Mouse (Mus musculus) lung, postnatal 25 days (tissue): ENCODE data around the gene Enpp1.

Experiments used
- DNase-seq: peaks from one replicate; pipeline ENCODE4 v3.0.0; 2022; ENCODE audit warnings: low spot score

Gene Enpp1

DNA sequence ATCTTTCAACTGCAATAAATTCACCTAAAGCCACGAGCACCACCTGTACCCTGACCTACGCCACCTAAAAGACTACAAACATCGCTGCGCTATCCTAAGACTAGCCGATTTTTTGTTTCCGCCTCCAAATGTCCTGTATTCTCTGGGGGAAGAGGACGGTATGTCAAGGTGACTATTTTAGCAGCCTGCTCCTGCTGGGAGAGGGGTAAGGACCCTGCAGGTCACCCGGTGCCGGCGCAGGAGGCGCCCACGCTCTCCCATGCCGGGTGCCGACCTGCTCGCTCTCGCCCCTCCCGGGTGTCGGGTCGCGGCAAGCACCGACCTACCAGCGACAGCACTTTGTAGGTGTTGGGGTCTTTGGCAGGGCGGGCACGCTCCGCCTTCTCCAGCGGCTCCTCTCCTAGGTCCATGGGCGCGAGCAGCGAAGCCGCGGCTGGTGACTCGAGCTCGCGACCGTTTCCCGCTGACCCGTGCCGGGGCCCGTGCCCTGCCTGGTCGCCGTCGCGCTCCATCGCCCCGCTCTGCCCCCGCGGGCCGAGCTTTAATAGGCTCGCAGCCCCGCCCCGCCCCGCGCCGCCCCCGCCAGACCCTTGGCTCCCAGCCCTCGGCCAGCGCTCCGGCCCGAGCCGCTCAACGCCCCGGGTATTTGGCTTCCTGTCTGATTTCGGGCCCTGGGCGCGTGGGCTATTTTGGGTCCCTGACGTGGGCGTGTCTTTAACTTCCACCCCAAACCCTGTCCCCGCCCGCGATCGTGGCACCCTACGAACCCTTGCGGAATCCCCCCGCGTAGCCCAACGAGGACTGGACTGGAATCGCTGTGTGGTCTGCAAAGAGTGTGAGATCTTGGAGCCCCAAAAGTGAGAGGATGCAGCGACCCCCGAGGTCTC is at the start of gene Enpp1:
TSS of gene Enpp1 (minus strand) at position 680 of the 887 bp plus-strand sequence.
- DNase-seq: peak; percentile 43

DNA sequence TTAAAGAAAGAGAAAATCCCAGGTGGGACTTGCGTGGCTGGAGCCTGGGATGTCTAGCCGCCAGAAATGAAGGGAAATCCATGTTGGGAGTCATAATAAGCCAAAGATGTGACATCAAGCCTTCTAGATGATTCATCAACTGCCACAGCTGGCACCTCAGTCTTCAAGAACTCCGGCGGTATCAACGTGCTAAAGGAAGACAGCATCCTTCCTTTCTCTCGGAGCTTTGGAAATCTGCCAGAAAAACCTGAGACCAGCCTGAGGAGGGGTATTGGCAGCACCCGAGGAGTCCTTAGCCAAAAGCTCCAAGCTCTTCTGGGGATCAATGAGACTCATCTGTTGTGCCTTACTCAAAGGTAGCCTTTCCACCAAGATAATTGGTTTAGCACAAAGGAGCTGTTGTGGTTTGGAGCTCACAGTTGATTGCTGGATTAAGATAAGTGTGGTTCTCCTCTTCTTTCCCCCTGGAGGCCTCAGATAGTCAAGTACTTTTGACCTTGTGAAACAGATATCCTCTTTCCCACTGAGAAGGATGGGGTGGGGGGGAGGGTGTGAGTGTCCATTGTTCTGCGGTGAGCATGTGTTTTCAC is 46.5 kb upstream of the Enpp1 start:
- DNase-seq: no peak

DNA sequence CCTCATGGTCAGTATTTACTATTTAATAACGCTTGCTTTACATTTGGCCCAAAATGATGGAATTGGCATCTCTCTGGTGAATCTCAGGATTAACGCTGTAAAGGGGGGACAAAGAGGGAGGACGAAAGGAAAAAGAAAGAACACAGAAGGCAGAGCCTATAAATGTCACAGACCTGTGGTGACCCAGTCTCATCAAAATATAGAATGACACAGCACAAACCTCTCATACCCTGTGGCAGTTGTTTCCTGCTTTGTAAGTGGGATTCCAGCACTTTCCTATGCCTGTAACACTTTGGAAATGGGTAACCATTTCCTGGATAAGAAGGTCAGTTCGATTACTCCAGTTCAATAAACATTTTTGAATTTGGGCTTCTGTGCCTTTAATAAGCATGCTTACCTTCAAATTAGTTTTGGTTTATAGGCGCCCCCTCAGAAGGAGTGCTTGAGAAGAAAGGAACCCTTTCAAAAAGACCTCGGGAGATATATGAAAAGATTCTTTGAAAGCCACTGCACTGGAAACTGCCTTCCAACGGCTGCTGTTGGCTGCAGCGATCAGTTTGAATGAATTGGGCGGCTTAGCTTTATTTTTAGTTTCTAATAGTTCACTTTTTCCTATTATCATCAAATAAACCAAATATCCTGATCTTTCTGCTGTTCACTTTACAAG is 43.0 kb upstream of the Enpp1 start:
- DNase-seq: no peak

DNA sequence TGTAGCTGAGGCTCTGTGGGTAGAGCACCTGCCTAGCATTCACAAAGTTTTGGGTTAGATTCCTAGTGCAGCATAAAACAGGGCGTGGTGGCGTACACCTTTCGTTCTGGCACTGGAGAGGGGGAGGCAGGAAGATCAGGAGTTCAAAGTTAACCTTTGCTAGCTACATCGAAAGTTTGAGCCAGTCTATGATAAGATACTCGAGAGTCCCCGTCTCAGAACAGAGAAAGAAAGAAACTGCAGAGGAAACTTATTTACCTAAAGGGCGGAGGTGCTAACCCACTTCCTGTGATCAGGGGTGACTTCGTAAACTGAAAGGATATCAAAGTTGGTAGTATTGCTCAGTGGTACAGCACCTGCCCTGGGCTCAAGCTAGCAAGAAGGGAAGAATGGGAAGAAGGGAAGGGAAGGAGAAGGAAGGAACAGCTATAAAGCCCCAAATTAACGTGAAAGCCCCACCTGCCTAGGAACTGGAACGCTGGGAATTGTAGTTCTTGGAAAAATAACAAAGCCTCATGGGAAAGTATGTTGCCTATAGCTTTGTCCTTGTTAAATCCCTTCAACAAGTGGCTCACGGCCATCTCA is 42.4 kb upstream of the Enpp1 start:
- peak; percentile 43 for DNase-seq

DNA sequence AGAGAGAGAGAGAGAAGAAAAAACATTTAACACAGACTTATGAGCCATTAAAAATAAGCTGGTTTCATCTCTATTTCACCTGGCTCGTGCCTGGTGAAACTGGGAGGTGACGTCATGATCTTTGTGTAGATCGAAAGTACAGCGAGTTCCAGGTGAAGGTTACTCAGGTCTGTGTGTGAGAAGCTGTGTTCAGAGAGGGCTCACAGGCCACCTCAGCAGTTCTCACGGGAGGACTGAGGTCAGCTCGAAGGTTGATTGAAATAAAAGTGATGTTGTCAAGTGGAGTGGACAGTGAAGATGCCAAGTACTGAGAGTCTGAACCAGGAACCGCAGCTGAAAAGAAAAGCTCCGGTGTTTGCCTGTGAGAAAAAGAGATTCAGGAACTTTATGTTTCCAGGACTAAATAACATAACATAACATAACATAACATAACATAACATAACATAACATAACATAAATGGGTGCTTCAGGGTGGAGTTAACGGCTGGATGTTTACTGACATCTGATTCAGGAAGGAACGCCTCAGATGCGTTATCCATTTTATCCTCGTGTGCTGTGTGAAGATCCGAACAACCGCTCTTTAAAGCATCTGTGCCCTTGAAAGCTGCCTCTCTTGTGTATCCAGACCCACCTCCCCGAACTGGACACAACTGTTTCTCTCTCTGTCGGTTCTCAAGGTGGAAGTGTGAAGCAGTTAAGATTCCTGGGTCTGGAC is 41.7 kb upstream of the Enpp1 start:
- DNase-seq: peak; percentile 51

DNA sequence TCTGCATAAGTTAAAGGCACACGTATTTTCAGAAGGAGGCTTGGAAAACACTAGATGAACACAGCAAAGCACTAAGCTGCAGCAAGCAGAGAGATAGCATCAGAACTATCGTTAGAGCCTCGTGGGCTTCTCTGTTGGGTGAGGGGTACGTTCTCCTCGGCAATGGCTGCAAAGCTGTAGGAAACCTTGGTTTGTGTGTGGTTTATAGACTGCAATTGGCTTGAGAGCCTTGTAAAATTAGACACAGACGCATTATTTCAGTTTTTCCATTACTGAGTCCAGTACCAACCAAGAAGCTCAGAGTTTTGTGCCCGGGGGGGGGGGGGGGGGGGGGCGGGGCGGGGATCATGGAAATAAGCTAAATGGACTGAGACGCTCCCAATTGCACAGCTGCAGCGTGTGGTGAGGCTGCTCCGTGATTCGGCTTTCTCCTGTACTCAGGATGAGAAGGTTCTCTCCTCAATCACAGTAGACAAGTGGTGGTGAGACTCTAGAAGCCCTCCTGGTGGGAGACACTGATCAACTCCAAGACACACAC is 31.1 kb upstream of the Enpp1 start:
- DNase-seq: no peak

DNA sequence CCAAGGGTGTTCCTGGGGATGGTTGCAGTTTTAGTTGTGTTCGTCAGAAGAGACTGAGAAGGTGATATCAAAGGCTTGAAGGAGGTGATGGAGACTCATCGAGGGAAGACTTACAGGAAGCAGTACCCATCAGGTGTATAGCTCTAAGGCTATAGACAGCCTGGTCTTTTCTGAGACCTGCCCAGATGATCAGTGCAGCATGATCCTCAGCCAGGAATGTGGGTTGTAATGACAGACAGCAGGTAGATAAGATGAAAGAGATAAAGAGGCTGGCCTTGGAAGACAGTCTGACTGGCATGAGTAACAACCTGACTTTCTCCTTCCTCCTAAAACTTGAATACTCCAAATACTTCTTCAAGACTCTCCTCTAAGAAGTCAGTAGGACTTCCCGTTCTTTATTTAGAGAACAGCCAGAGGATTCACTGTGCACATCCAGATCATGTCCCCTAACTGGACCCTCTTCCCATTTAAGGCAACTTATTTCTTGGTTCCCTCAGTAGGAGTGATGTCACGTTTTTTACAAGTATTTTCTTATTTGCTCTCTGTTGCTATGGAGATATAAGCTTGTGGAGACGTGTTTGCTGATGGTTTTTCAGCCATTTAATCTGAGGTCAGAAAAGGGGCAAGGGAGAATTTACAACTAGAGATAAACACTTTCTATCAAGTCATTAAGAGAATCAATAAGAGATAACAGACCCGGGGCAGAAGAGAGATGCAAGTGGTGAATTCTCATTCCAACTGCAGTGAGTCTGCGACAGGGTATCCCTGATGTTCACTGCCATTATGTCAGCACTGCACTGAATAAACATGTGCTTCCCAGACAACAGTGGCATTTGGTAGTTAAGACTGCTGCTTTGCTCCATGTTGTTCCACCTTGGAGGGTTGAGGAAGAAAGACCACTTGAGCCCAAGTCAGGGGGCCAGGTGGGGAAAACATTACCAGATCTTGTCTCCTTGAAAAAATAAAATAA is 29.6 kb upstream of the Enpp1 start:
- DNase-seq: no peak

DNA sequence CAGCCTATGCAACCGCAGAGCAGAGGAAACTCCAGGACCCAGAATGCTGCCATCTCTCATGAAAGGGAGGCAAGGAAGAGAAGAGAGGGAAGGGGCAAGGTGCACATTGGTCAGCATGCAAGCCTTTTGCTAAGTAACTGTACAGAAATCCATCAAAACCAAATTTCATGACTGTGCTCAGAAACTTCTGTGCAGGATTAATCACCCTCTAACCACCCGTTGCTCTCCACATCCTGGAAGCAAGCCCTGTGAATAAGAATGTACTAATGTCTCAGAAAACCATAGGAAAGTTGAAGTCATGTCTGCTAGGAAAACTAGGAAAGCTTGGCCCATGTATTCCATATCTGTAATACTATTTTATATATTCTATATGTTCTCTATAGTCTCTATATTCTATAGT is 27.2 kb upstream of the Enpp1 start:
- DNase-seq: no peak

DNA sequence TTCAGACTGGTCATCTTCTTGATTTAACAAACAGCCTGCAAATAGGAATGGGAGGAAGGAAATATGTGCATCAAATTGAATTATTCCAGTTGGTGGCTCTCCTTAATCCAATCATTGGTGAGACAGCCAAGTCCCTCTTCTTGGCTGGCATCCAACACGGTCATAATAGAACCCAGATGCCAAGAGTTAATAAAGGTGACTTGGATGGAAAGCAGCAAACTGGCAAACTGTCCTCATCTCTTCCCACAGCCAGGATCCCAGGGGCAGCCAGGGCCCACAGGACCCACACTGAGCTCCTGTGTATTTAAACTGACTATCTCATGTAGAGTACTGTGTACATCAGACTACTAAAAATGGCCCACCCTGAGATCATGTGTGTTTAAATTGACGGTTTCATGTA is 26.5 kb upstream of the Enpp1 start:
- no peak for DNase-seq

DNA sequence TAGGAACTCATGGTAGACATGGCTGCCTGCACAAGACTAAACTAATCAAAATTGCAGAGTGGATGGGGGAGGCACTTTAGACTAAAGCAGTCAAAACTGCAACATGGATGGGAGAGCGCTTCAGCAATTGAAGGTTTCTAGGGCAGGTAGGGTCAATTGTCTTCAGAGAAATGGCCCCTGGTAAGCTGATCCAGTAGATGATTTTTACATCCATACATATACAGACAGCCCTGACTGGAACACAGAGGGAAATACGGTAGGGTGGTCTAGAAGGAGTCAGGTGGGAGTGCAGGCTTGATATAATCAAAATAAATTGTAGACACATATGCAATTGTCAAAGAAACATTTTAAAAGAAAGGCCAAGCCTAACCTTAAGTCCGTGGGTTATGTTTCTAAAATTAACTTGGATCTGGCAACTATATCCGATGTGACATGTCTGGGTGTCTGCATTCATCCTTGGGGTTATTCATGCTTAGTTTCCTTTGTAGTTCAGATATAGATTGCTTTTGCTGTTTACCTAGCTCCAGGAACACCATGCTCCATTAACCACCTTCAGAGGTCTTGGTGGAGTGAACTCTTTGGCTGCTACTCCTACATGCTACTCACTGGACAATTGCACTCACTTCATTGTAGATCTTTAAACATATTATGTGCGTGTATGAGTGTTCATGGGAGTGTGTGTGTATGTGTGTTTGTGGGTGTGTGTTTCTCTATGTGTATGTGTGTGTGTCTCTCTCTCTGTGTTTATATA is 23.2 kb upstream of the Enpp1 start:
- DNase-seq: no peak

DNA sequence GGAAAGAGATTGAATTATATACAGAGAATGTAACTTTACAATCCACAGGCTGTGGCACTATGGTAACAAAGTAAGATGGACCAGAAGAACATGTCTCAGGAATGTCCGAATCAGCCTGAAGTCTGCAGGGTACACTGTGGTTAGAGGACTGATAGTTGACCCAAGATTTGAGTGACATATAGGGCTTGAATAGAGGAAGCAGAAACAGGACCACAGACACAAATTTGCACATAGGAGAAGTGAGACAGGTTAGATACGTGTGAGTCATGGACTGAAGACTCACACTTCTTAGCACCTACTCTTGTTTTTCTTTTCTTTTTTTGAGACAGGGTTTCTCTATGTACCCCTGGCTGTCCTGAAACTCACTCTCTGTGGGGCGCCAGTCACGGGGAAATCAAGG is 15.5 kb upstream of the Enpp1 start:
- no peak for DNase-seq

DNA sequence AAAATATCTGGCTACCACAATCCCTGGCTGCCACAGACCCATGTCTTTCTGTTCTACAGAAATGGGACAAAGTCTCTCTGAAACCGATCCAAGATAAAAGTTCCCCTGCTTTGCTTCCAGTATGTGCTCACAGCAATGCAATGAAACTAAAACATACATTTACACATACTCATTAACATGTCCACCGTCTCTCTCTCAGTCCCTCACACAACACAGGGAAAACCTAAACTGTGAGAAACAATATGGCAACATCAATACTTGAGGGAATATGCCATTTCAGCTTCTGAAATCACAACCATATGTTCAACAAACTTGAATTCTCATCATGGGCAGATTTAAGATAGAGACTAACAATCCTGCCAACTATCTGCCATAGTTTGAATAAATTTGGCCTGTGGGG is 13.2 kb upstream of the Enpp1 start:
- no peak for DNase-seq

DNA sequence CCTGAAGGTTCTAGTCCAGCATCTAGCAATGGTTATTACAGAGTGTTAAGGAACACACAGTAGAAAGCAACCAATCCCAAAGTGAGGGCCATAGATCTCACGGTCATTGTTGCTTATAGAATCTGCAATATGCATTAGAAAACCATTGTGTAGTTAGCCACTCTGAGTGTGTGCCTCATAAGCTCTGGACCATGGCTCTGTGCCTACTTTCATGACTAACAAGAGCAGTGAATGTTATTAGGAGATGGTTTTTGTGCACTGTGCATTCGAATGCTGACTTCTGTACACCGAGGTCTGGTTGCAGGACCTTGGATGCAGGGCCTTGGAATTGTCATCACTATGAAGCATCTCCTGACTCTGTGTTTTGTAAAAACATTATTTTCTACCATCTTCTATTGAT is 9.9 kb upstream of the Enpp1 start:
- DNase-seq: no peak

DNA sequence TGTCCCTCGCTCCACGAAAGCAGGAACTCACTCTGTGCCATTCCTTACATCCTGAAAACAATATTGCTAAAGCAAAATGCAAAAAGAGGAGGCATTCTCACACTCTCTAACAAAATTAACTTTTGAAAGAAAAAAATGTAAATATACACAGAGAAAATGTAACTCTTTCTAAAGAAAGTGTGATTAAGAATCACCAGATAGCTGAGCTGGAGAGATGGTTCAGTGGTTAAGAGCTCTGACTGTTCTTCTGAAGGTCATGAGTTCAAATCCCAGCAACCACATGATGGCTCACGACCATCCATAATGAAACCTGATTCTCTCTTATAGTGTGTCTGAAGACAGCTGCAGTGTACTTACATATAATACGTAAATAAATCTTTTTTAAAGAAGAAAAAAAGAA is 7.4 kb upstream of the Enpp1 start:
- no peak for DNase-seq

DNA sequence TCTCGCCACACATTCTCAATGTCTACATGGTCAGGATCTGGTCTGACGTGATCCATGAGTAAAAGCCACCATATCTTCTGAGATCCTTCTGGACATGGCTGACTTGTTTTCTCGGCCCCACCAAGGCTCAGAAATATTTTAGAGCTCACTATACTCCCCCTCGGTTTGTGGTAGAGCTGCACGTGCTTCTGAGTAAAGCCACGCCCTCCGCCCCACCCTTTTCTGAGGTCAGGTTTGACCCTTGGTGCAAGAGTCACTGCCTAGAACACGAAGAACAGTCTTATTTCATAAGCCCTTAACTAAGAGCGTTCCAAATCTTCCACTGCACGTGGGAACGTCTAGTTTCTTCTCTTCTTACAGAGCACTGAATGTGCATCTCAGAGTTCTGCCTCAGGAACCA is 6.8 kb upstream of the Enpp1 start:
- no peak for DNase-seq

DNA sequence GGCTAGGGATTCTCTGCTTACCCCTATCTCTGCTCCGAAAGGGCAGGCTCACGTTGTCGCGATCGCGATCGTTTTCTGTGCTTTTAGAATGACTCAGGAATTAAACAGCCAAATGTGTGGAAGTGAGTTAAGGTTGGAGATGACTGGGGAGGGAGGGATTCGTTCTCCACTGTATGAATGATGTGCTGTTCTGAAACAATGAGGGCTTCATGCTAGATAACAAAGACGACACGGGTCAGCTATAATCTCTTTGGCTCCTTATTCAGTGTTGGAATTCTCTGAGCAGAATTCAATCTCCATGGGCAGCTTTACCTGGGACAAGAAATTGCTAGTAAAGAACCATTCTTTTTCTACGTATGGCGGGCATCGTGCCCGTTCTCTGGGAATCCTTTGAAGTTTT is 6.1 kb upstream of the Enpp1 start:
- DNase-seq: no peak

DNA sequence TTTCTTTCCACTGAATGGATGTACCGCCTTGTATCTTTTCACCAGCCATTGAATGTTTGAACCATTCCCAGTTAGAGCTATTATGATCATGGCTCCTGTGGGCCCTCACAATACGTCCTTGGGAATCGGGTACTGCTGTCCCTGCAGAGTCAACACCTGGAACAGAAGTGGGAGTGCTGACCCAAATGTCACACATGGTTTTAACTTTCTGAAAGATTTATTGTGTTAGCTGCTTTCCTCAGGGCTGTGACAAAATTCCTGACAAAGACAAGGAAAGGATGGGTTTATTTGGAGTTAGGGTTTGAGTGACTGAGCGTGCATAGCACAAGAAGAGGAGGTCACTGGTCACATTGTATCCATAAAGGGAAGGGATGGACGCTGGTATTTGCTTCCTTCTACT is 4.3 kb upstream of the Enpp1 start:
- no peak for DNase-seq

DNA sequence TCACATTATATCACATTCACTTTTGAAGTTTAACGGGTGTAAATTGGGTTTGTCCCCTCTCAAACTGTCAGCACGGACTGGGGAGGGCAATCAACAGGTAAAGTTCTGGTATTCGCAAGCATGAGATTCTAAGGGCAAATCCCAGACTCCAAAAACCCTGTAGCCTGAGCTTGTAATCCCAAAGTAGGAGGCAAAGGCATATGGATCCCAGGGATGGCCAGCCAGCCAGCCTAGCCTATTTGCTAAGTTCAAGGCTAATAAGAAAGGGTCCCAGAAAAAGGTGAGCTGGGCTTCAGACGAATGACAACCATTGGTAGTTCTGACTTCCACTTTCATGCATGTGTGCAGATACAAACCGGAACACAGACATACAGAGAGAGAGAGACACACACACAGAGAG is 942 bp upstream of the Enpp1 start:
- DNase-seq: no peak

DNA sequence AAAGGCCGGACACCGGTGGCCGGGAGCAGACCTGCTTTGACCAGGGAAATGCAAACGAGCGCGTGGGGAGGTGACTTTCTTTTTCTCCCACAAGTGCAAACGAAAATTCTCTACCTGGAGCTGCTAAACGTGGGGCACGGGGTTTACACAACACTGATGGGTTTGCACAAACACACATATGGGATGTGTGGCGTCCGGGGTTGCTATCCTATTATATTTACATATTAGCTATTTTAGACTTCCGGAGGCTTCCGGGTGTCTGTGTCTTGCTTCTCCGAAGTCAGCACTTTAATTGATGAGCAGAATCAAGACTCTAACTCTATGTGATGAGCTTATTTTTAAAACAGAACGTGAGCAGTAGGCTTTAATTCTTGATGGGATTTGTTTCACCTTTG is 405 bp upstream of the Enpp1 start:
- no peak for DNase-seq

DNA sequence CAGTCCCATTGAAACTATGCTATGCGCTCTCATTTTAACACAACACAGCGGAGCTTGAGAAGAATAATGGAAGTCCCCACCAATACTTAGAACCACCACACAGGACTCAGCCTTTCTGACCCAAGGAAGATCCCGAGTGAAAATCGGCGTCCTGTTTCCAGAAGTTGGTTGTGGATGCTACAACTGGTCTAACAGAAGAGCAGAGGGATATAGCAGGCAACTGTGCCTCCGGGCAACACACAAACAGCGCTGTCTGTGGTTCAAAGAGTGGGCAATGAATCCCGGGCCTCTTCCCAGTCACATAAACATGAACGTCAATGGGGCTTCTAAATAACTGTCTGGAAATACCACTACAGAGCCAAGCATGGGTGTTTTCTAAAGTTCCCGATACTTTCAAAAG is 888 bp downstream of the Enpp1 start:
- no peak for DNase-seq
